Mouse (Mus musculus): ENCODE data around the gene Sept10. TPM values are rescaled to one million over a fixed set of nuclear protein-coding genes. Genes with fewer than 3 reads are reported as not detected.

The Sept10 gene
- polyA plus RNA-seq, 1 experiment = 22.1 TPM

- DNase-seq (ENCODE audit: low read depth) = peak; percentile 72
- peak; percentile 70; the same call in 1 of the 2 replicates for TF ChIP-seq CTCF (IDR thresholded peaks at IDR 0.05; ENCODE audit: borderline replicate concordance, extremely low read depth, insufficient read depth, insufficient read length)
- TF ChIP-seq POLR2A (IDR thresholded peaks at IDR 0.05; ENCODE audit: borderline replicate concordance, extremely low read depth, insufficient read depth, insufficient read length, poor library complexity, severe bottlenecking) = no peak
These were observed 55.3 kb downstream of the Sept10 start for GRCm38 (mm10) chr10:59166104-59166944.

GRCm38 (mm10) chr10:59162185-59162897, 59.3 kb downstream of the Sept10 start:
- no peak for TF ChIP-seq CTCF (IDR thresholded peaks at IDR 0.05; ENCODE audit: borderline replicate concordance, extremely low read depth, insufficient read depth, insufficient read length)
- TF ChIP-seq POLR2A (IDR thresholded peaks at IDR 0.05; ENCODE audit: borderline replicate concordance, extremely low read depth, insufficient read depth, insufficient read length, poor library complexity, severe bottlenecking) = no peak
- no peak for DNase-seq (ENCODE audit: low read depth)

DNA sequence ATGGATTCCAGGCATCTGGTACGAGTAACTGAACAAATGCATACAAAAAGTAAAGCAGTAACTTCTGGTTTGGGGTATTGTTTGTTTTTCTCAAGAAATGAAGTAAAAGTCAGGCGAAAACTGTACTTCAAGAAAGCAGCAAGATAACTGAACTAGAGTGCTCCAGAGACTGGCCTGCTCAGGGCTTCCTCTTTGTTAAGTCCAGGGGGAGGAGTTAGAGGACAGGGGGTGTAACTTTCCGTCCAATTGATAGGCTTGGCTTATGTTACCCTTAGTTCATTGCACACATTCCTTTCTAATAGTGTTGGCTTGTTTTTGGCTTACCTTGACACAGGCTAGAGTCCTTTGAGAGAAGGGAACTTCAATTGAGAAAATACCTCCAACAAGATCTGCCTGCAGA, 63.0 kb downstream of the Sept10 start:
- TF ChIP-seq CTCF (IDR thresholded peaks at IDR 0.05; ENCODE audit: borderline replicate concordance, extremely low read depth, insufficient read depth, insufficient read length) (no peak), POLR2A (IDR thresholded peaks at IDR 0.05; ENCODE audit: borderline replicate concordance, extremely low read depth, insufficient read depth, insufficient read length, poor library complexity, severe bottlenecking) (no peak)
- DNase-seq (ENCODE audit: low read depth) = no peak

DNA sequence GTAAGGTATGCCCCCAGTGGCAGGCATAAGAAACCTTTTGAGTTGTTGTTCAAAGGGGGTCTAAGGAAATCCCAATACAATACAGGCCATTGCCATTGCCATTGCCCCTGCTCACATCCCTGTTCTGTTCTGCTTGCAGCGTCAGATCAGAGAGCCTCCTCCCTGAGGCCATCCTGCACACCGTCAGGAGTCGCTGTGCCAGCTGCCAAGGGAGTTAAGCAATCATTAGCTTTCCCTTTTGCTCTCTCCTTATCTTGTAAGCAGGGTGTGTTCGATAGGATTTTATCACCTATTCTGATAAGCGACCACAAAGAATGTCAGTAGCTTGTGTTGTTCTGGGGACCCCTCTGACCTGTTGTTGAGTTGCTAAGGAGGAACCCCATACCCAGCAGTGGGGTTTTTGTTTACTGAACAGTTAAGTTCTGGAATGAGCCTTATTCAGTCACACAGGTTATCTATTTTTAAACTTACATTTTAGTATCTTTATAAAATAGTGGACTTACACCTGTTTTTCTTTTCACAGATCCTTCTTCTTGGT, 69.0 kb downstream of the Sept10 start:
- TF ChIP-seq POLR2A (IDR thresholded peaks at IDR 0.05; ENCODE audit: borderline replicate concordance, extremely low read depth, insufficient read depth, insufficient read length, poor library complexity, severe bottlenecking) = no peak
- no peak for TF ChIP-seq CTCF (IDR thresholded peaks at IDR 0.05; ENCODE audit: borderline replicate concordance, extremely low read depth, insufficient read depth, insufficient read length)
- DNase-seq (ENCODE audit: low read depth) = no peak

DNA sequence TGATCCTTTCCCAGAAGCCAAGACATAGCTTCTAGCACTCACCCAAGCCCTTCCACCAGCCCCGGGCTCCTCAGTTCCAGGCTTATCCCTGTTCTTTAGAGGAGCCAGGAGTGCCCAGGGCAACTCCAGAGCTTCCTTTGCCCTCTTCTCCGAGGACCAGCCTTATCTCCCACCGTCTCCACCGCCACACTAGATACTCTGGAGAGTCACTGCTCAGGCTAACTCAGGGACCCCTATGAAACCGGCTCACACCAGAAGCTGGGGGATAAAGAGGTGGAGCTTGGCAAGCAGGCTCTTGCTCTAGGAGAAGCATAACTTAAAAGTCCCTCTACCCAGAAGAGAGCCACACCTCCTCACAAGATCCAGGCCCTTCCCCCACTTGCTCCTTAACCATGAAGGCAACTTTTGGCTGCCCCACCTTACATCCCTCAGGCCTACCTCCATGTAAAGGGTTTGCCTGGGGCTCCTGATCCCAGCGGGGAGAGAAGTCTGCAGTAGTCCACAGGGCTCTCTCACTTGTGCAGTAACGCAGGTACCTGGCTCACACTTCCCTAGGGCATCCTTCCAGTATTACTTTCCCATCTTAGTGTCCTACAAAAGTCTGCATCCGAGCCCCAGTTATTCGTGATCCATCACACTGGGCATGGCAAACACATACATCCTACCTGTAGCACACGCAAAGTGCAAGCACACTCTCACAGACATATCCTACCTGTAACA, 70.5 kb downstream of the Sept10 start:
- no peak for DNase-seq (ENCODE audit: low read depth)
- no peak for TF ChIP-seq CTCF (IDR thresholded peaks at IDR 0.05; ENCODE audit: borderline replicate concordance, extremely low read depth, insufficient read depth, insufficient read length)
- TF ChIP-seq POLR2A (IDR thresholded peaks at IDR 0.05; ENCODE audit: borderline replicate concordance, extremely low read depth, insufficient read depth, insufficient read length, poor library complexity, severe bottlenecking) = no peak

GRCm38 (mm10) chr10:59149956-59150383, 71.7 kb downstream of the Sept10 start:
- TF ChIP-seq CTCF (IDR thresholded peaks at IDR 0.05; ENCODE audit: borderline replicate concordance, extremely low read depth, insufficient read depth, insufficient read length) (peak; percentile 64; the same call in 1 of the 2 replicates), POLR2A (IDR thresholded peaks at IDR 0.05; ENCODE audit: borderline replicate concordance, extremely low read depth, insufficient read depth, insufficient read length, poor library complexity, severe bottlenecking) (no peak)
- DNase-seq (ENCODE audit: low read depth) = peak; percentile 85

- DNase-seq (ENCODE audit: low read depth) = peak; percentile 60
- TF ChIP-seq CTCF (IDR thresholded peaks at IDR 0.05; ENCODE audit: borderline replicate concordance, extremely low read depth, insufficient read depth, insufficient read length) = no peak
These were observed 88.1 kb downstream of the Sept10 start for GRCm38 (mm10) chr10:59133478-59134009.

GRCm38 (mm10) chr10:59131926-59132628, 89.6 kb downstream of the Sept10 start:
- TF ChIP-seq POLR2A (IDR thresholded peaks at IDR 0.05; ENCODE audit: borderline replicate concordance, extremely low read depth, insufficient read depth, insufficient read length, poor library complexity, severe bottlenecking) (no peak), CTCF (IDR thresholded peaks at IDR 0.05; ENCODE audit: borderline replicate concordance, extremely low read depth, insufficient read depth, insufficient read length) (no peak)
- DNase-seq (ENCODE audit: low read depth) = no peak

DNA sequence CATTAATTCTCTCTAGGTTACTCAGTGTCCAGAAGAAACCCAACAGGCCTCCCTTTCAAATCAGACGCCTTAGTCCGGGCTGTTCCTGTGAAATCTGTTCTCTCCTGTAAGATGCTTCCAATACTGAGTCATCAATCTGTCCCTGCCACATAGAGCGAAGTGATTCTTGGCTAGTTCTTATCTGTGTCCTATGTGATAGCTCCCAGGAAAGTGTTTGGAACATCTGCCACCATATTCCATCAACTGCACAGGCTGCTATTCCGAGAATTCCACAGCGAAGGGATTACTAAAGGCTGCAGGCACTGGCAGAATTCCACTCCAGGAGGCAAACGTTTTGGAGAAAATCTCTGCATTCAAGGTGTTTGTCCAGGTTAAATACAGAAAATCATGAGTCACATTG, 94.0 kb downstream of the Sept10 start:
- peak; percentile 33 for DNase-seq (ENCODE audit: low read depth)
- no peak for TF ChIP-seq CTCF (IDR thresholded peaks at IDR 0.05; ENCODE audit: borderline replicate concordance, extremely low read depth, insufficient read depth, insufficient read length)
- no peak for TF ChIP-seq POLR2A (IDR thresholded peaks at IDR 0.05; ENCODE audit: borderline replicate concordance, extremely low read depth, insufficient read depth, insufficient read length, poor library complexity, severe bottlenecking)

- no peak for DNase-seq (ENCODE audit: low read depth)
- TF ChIP-seq CTCF (IDR thresholded peaks at IDR 0.05; ENCODE audit: borderline replicate concordance, extremely low read depth, insufficient read depth, insufficient read length) = no peak
These were observed 96.2 kb downstream of the Sept10 start for GRCm38 (mm10) chr10:59125497-59125896.

Data from brain, embryonic 14.5 days (tissue).